Mouse (Mus musculus): Measurements from ENCODE around the gene Stxbp2. TPM values are rescaled to one million over a fixed set of nuclear protein-coding genes. Genes with fewer than 3 reads are reported as not detected.

Stxbp2 gene
- polyA plus RNA-seq, 1 experiment from 2014 or later = 52.2 TPM

- Histone ChIP-seq H3K9me3 (replicated peaks) (no peaks in the 10 kb centered on the region), H3K4me3 (replicated peaks) (no peak overlapping the region), H3K27ac (no peak overlapping the region), H3K36me3 (peaks cover 20% of the 10 kb centered on the region), H3K4me1 (replicated peaks) (no peaks in the 10 kb centered on the region; the same call in 1 of the 2 replicates), H3K27me3 (no peaks in the 10 kb centered on the region), H3K4me2 (no peak overlapping the region), H3K9ac (no peak overlapping the region)
- DNase-seq (no peak), ATAC-seq (ENCODE audit: low read depth) (no peak)
These were observed 53.8 kb downstream of the Stxbp2 start for GRCm38 (mm10) chr8:3684530-3684929.

GRCm38 (mm10) chr8:3685422-3685821 lies 54.7 kb downstream of the Stxbp2 start:
- H3K9me3 ChIP-seq (replicated peaks) = no peaks in the 10 kb centered on the region
- peaks cover 12% of the 10 kb centered on the region for H3K36me3 ChIP-seq
- DNase-seq (no peak), ATAC-seq (ENCODE audit: low read depth) (no peak)
- no peak overlapping the region for H3K4me2 ChIP-seq
- 0 out of 2 replicates have a peak, but pooled peaks cover 6% of the 10 kb centered on the region for H3K27me3 ChIP-seq
- 49% methylated on average over 5 of the region's 5 CpGs for WGBS (ENCODE audit: insufficient replicate concordance)
- no peak overlapping the region for H3K4me3 ChIP-seq (replicated peaks)
- H3K9ac ChIP-seq = no peak overlapping the region
- H3K27ac ChIP-seq = no peak overlapping the region
- no peaks in the 10 kb centered on the region; the same call in 1 of the 2 replicates for H3K4me1 ChIP-seq (replicated peaks)

- Histone ChIP-seq H3K27me3 (0 out of 2 replicates have a peak, but pooled peaks cover 6% of the 10 kb centered on the region), H3K4me2 (no peak overlapping the region), H3K4me3 (replicated peaks) (no peak overlapping the region), H3K36me3 (no peaks in the 10 kb centered on the region), H3K27ac (no peak overlapping the region), H3K4me1 (replicated peaks) (no peaks in the 10 kb centered on the region), H3K9ac (no peak overlapping the region), H3K9me3 (replicated peaks) (no peaks in the 10 kb centered on the region)
- ATAC-seq (ENCODE audit: low read depth) (no peak), DNase-seq (no peak)
- WGBS (ENCODE audit: insufficient replicate concordance) = 33% methylated on average over 6 of the region's 6 CpGs
These were observed 56.8 kb downstream of the Stxbp2 start for GRCm38 (mm10) chr8:3687537-3687936.

DNA sequence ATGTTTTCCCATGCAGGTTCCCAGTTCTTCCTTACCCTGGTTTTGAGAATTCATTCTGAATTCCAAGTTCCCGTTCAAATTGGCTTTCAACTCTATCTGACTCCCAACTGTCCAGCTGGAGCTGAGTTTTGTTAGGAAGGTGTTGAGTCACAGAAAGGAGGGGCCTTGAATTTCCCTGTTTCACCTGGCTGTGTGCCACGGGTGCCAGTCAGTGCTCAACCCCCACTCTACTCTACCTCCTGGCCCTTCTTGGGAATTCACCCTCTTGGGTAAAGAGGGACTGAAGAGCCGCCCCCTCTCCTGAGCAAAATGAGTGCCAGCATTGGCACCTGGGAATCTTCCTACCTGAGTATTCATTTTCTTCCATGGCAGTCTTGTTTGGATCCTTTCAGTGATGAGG lies 60.0 kb downstream of the Stxbp2 start:
- H3K36me3 ChIP-seq = no peaks in the 10 kb centered on the region
- H3K9me3 ChIP-seq (replicated peaks) = no peaks in the 10 kb centered on the region
- no peak overlapping the region for H3K4me2 ChIP-seq
- H3K27me3 ChIP-seq = 0 out of 2 replicates have a peak, but pooled peaks cover 6% of the 10 kb centered on the region
- WGBS (ENCODE audit: insufficient replicate concordance) = 43% methylated on average over 3 of the region's 3 CpGs
- no peak for ATAC-seq (ENCODE audit: low read depth)
- no peak for DNase-seq
- H3K27ac ChIP-seq = no peak overlapping the region
- no peaks in the 10 kb centered on the region for H3K4me1 ChIP-seq (replicated peaks)
- H3K4me3 ChIP-seq (replicated peaks) = no peak overlapping the region
- no peak overlapping the region for H3K9ac ChIP-seq

Other genes with a start within 250 kb of the Stxbp2 start
- gene Arhgef18, start 237.9 kb upstream of the Stxbp2 start, polyA plus RNA-seq (2015; fragmentation: Nextera tagmentation; extraction: Ambion mirVana) = 2.2 and 2.3 TPM in 2 replicates
- 3.6 and 4.8 TPM in 2 replicates for gene Pex11g, start 163.3 kb upstream of the Stxbp2 start, polyA plus RNA-seq (2015; fragmentation: Nextera tagmentation; extraction: Ambion mirVana)
- not detected in 2 replicates for gene Tex45, start 160.1 kb upstream of the Stxbp2 start, polyA plus RNA-seq (2015; fragmentation: Nextera tagmentation; extraction: Ambion mirVana)
- 4.4 and 5.2 TPM in 2 replicates for gene Zfp358, start 137.8 kb upstream of the Stxbp2 start, polyA plus RNA-seq (2015; fragmentation: Nextera tagmentation; extraction: Ambion mirVana)
- gene Mcoln1, start 130.5 kb upstream of the Stxbp2 start, polyA plus RNA-seq (2015; fragmentation: Nextera tagmentation; extraction: Ambion mirVana) = 19.8 and 19.9 TPM in 2 replicates
- 10.6 and 12.4 TPM in 2 replicates for gene Pnpla6, start 115.6 kb upstream of the Stxbp2 start, polyA plus RNA-seq (2015; fragmentation: Nextera tagmentation; extraction: Ambion mirVana)
- 2.5 and 2.8 TPM in 2 replicates for gene C330021F23Rik, start 63.0 kb upstream of the Stxbp2 start, polyA plus RNA-seq (2015; fragmentation: Nextera tagmentation; extraction: Ambion mirVana)
- gene Camsap3, start 43.7 kb upstream of the Stxbp2 start, polyA plus RNA-seq (2015; fragmentation: Nextera tagmentation; extraction: Ambion mirVana) = 1.3 and 1.4 TPM in 2 replicates
- gene Xab2, start 9.6 kb upstream of the Stxbp2 start, polyA plus RNA-seq (2015; fragmentation: Nextera tagmentation; extraction: Ambion mirVana) = 34.9 and 35.3 TPM in 2 replicates
- 93.4 and 99.6 TPM in 2 replicates for gene Pet100, start 9.4 kb upstream of the Stxbp2 start, polyA plus RNA-seq (2015; fragmentation: Nextera tagmentation; extraction: Ambion mirVana)
- gene Pcp2, start 5.4 kb upstream of the Stxbp2 start, polyA plus RNA-seq (2015; fragmentation: Nextera tagmentation; extraction: Ambion mirVana) = not detected in 2 replicates
- 0.18 TPM in 1 of 2 replicates, not detected in the other for gene Retn, start 24.8 kb downstream of the Stxbp2 start, polyA plus RNA-seq (2015; fragmentation: Nextera tagmentation; extraction: Ambion mirVana)
- gene Mcemp1, start 34.8 kb downstream of the Stxbp2 start, polyA plus RNA-seq (2015; fragmentation: Nextera tagmentation; extraction: Ambion mirVana) = 1.4 and 1.6 TPM in 2 replicates
- gene Fcor, start 41.4 kb downstream of the Stxbp2 start, polyA plus RNA-seq (2015; fragmentation: Nextera tagmentation; extraction: Ambion mirVana) = 2.9 and 3.5 TPM in 2 replicates
- 18.6 and 18.7 TPM in 2 replicates for gene Trappc5, start 45.3 kb downstream of the Stxbp2 start, polyA plus RNA-seq (2015; fragmentation: Nextera tagmentation; extraction: Ambion mirVana)
- 0.06 TPM in 1 of 2 replicates, not detected in the other for gene Fcer2a, start 63.2 kb downstream of the Stxbp2 start, polyA plus RNA-seq (2015; fragmentation: Nextera tagmentation; extraction: Ambion mirVana)
- 2.4 and 3.2 TPM in 2 replicates for gene Clec4g, start 89.7 kb downstream of the Stxbp2 start, polyA plus RNA-seq (2015; fragmentation: Nextera tagmentation; extraction: Ambion mirVana)
- gene Cd209a, start 118.0 kb downstream of the Stxbp2 start, polyA plus RNA-seq (2015; fragmentation: Nextera tagmentation; extraction: Ambion mirVana) = 0.34 and 0.35 TPM in 2 replicates
- gene Cd209e, start 223.4 kb downstream of the Stxbp2 start, polyA plus RNA-seq (2015; fragmentation: Nextera tagmentation; extraction: Ambion mirVana) = not detected in 2 replicates
- not detected in 2 replicates for gene Cd209d, start 247.6 kb downstream of the Stxbp2 start, polyA plus RNA-seq (2015; fragmentation: Nextera tagmentation; extraction: Ambion mirVana)

Measured in liver, embryonic 13.5 days (tissue).